In genomic region chr11:69915667-69916627, GRCm38 (mm10) we compare ENCODE assay signal across 8 mouse cellular contexts. TPM values are rescaled to one million over a fixed set of nuclear protein-coding genes. Genes with fewer than 3 reads are reported as not detected.
DNase-seq lines count a peak whose midpoint lies in the region; ATAC-seq and TF ChIP-seq lines count a peak whose summit lies in the region.

No protein-coding gene starts in this region.

- ATAC-seq in heart, embryonic 13.5 days (ENCODE audit: extremely low read depth, insufficient number of reproducible peaks, low FRiP score, low TSS enrichment): no peak
- peak; percentile 72 for ATAC-seq in liver, embryonic 12.5 days

- H3K4me3 ChIP-seq in heart, embryonic 13.5 days: peak overlapping the region; percentile 79
- no peak overlapping the region for H3K4me3 ChIP-seq in embryonic fibroblast, embryonic 13.5 days (ENCODE audit: insufficient read depth, low read length)
- H3K4me3 ChIP-seq in liver, embryonic 12.5 days: peak overlapping the region; percentile 86

- TF ChIP-seq POLR2A in embryonic fibroblast, embryonic 13.5 days (IDR thresholded peaks at IDR 0.05; ENCODE audit: low read depth, low read length): 0 out of 2 replicates have a peak, but pooled peaks have one; percentile 11

- H3K4me2 ChIP-seq in heart, embryonic 13.5 days: peak overlapping the region; percentile 91
- H3K4me2 ChIP-seq in liver, embryonic 12.5 days: peak overlapping the region; percentile 92

- peaks cover 71% of the 10 kb centered on the region for H3K36me3 ChIP-seq in heart, embryonic 13.5 days
- peaks cover 81% of the 10 kb centered on the region for H3K36me3 ChIP-seq in liver, embryonic 12.5 days

- H3K27me3 ChIP-seq in heart, embryonic 13.5 days (replicated peaks): no peaks in the 10 kb centered on the region
- no peaks in the 10 kb centered on the region for H3K27me3 ChIP-seq in liver, embryonic 12.5 days (replicated peaks)

- H3K4me1 ChIP-seq in heart, embryonic 13.5 days: peaks cover 61% of the 10 kb centered on the region
- peaks cover 19% of the 10 kb centered on the region for H3K4me1 ChIP-seq in embryonic fibroblast, embryonic 13.5 days (ENCODE audit: control insufficient read depth, insufficient read depth, low read length)
- peaks cover 62% of the 10 kb centered on the region for H3K4me1 ChIP-seq in liver, embryonic 12.5 days

- peak overlapping the region; percentile 89 for H3K9ac ChIP-seq in heart, embryonic 13.5 days
- H3K9ac ChIP-seq in liver, embryonic 12.5 days: peak overlapping the region; percentile 100

- WGBS in heart, embryonic 13.5 days: 41% methylated on average over 5 of the region's 5 CpGs
- WGBS in liver, embryonic 12.5 days (ENCODE audit: insufficient replicate concordance): 27% methylated on average over 5 of the region's 5 CpGs

- no peaks in the 10 kb centered on the region for H3K9me3 ChIP-seq in heart, embryonic 13.5 days
- no peaks in the 10 kb centered on the region for H3K9me3 ChIP-seq in liver, embryonic 12.5 days (replicated peaks)

- intact Hi-C loops in heart, postnatal 36 days (cut with DNase I): no loop called here

- no peak for DNase-seq in heart, postnatal 36 days
- DNase-seq in ES-CJ7 (ENCODE audit: low read depth, low spot score): peak; percentile 50
- DNase-seq in layer of hippocampus, adult 8-10 months (ENCODE audit: low spot score in 2 of 2): no peak
- DNase-seq in thymus, postnatal 4 days: no peak
- DNase-seq in urinary bladder, postnatal 36 days (ENCODE audit: low spot score in 2 of 2): no peak

- peak overlapping the region; percentile 10; the same call in 1 of the 2 replicates for H3K27ac ChIP-seq in heart, embryonic 13.5 days (replicated peaks)
- no peak overlapping the region for H3K27ac ChIP-seq in embryonic fibroblast, embryonic 13.5 days (ENCODE audit: insufficient read depth, low read length)
- peak overlapping the region; percentile 99 for H3K27ac ChIP-seq in liver, embryonic 12.5 days

- no peak for TF ChIP-seq CTCF in embryonic fibroblast, embryonic 13.5 days (IDR thresholded peaks at IDR 0.05; ENCODE audit: borderline replicate concordance, insufficient read depth, low read length)

RNA-seq across cellular contexts. Expression of gene Gps2, which starts 2.3 kb away (rescaled TPM):
- 45.0 and 52.2 TPM in 2 replicates for polyA plus RNA-seq in heart, embryonic 13.5 days (2015; fragmentation: Nextera tagmentation; extraction: Ambion mirVana)
- 10 to 100 TPM; 28.2 to 32.1 TPM for total RNA-seq in heart, postnatal 36 days (2021)
- polyA plus RNA-seq in embryonic fibroblast, embryonic 13.5 days (2011; ENCODE audit: insufficient read length, low read depth, missing spikeins): 24.1 and 27.8 TPM in 2 replicates
- polyA plus RNA-seq in liver, embryonic 12.5 days (2016; fragmentation: Nextera tagmentation; extraction: Ambion mirVana): 125 TPM in 2 replicates
- total RNA-seq in layer of hippocampus, adult 8-10 months (2022): 10 to 100 TPM; 28.2 to 44.5 (median 38.4) TPM

RNA-seq across cellular contexts. Expression of gene Eif5a, which starts 5.8 kb away (rescaled TPM):
- 1,157 and 1,215 TPM in 2 replicates for polyA plus RNA-seq in heart, embryonic 13.5 days (2015; fragmentation: Nextera tagmentation; extraction: Ambion mirVana)
- 100 to 1,000 TPM; 420 to 449 TPM for total RNA-seq in heart, postnatal 36 days (2021)
- 725 and 764 TPM in 2 replicates for polyA plus RNA-seq in embryonic fibroblast, embryonic 13.5 days (2011; ENCODE audit: insufficient read length, low read depth, missing spikeins)
- polyA plus RNA-seq in liver, embryonic 12.5 days (2016; fragmentation: Nextera tagmentation; extraction: Ambion mirVana): 2,199 and 2,266 TPM in 2 replicates
- total RNA-seq in layer of hippocampus, adult 8-10 months (2022): 100 to 1,000 TPM; 395 to 425 (median 420) TPM

RNA-seq across cellular contexts. Expression of gene Neurl4, which starts 15.1 kb away (rescaled TPM):
- polyA plus RNA-seq in heart, embryonic 13.5 days (2015; fragmentation: Nextera tagmentation; extraction: Ambion mirVana): 7.8 and 8.1 TPM in 2 replicates
- 10 to 100 TPM; 40.2 to 47.4 TPM for total RNA-seq in heart, postnatal 36 days (2021)
- 30.8 and 31.8 TPM in 2 replicates for polyA plus RNA-seq in embryonic fibroblast, embryonic 13.5 days (2011; ENCODE audit: insufficient read length, low read depth, missing spikeins)
- polyA plus RNA-seq in liver, embryonic 12.5 days (2016; fragmentation: Nextera tagmentation; extraction: Ambion mirVana): 4.5 and 5.7 TPM in 2 replicates
- total RNA-seq in layer of hippocampus, adult 8-10 months (2022): 100 to 1,000 TPM in 3 of 4 experiments, 10 to 100 TPM in 1; 92.4 to 126 (median 112) TPM

RNA-seq across cellular contexts. Expression of gene 2810408A11Rik, which starts 15.2 kb away (rescaled TPM):
- polyA plus RNA-seq in heart, embryonic 13.5 days (2015; fragmentation: Nextera tagmentation; extraction: Ambion mirVana): 4.0 and 4.1 TPM in 2 replicates
- total RNA-seq in heart, postnatal 36 days (2021): under 1 TPM; 0.73 to 0.89 TPM
- 3.5 and 4.9 TPM in 2 replicates for polyA plus RNA-seq in embryonic fibroblast, embryonic 13.5 days (2011; ENCODE audit: insufficient read length, low read depth, missing spikeins)
- 2.3 TPM in 2 replicates for polyA plus RNA-seq in liver, embryonic 12.5 days (2016; fragmentation: Nextera tagmentation; extraction: Ambion mirVana)
- total RNA-seq in layer of hippocampus, adult 8-10 months (2022): under 1 TPM in 2 of 4 experiments, not detected in 2; 0.64 to 0.72 TPM

RNA-seq across cellular contexts. Expression of gene Ybx2, which starts 19.6 kb away (rescaled TPM):
- 3.1 TPM in 2 replicates for polyA plus RNA-seq in heart, embryonic 13.5 days (2015; fragmentation: Nextera tagmentation; extraction: Ambion mirVana)
- 10 to 100 TPM; 18.4 to 20.3 TPM for total RNA-seq in heart, postnatal 36 days (2021)
- not detected in 2 replicates for polyA plus RNA-seq in embryonic fibroblast, embryonic 13.5 days (2011; ENCODE audit: insufficient read length, low read depth, missing spikeins)
- polyA plus RNA-seq in liver, embryonic 12.5 days (2016; fragmentation: Nextera tagmentation; extraction: Ambion mirVana): 0.20 and 0.25 TPM in 2 replicates
- total RNA-seq in layer of hippocampus, adult 8-10 months (2022): 10 to 100 TPM; 10.6 to 18.7 (median 13.9) TPM
